Mouse (Mus musculus) lung, embryonic 16.5 days (tissue): ENCODE results near the gene Mapkapk2. TPM values are rescaled to one million over a fixed set of nuclear protein-coding genes. Genes with fewer than 3 reads are reported as not detected.
"Not testable (repeated sequence)": the region's sequence is repeated elsewhere in the genome, so short reads cannot be mapped to it uniquely, and the experiment has no call there.

Experiments
- ATAC-seq: fragments of 200-750 bp; cut with Nextera tagmentation; 2 replicates; pipeline ENCODE4 v1.8.0; 2017; ENCODE audit warnings: low read depth, mild to moderate bottlenecking, moderate library complexity
- H3K27ac ChIP-seq: fragments of 300-500 bp; sonication (generic); 2 replicates; pipeline ENCODE4 v1.5.1; 2014; ENCODE audit warnings: mild to moderate bottlenecking, control low read depth, low read length
- H3K27me3 ChIP-seq: fragments of 300-500 bp; sonication (generic); 2 replicates; pipeline ENCODE4 v1.6.1; 2014; ENCODE audit warnings: low read depth, low read length, mixed read lengths; ENCODE audit not compliant: control insufficient read depth, insufficient read depth
- H3K36me3 ChIP-seq: fragments of 300-500 bp; sonication (generic); 2 replicates; pipeline ENCODE4 v1.6.1; 2014; ENCODE audit warnings: low read length; ENCODE audit not compliant: control insufficient read depth, insufficient read depth
- H3K4me1 ChIP-seq: fragments of 300-500 bp; sonication (generic); replicated peaks from 2 replicates; pipeline ENCODE4 v1.6.1; 2014; ENCODE audit warnings: low read length, mixed read lengths; ENCODE audit not compliant: control insufficient read depth, insufficient read depth
- H3K4me2 ChIP-seq: fragments of 300-500 bp; sonication (generic); 2 replicates; pipeline ENCODE4 v1.6.1; 2014; ENCODE audit warnings: low read depth, low read length, control low read depth
- H3K4me3 ChIP-seq: fragments of 300-500 bp; sonication (generic); 2 replicates; pipeline ENCODE4 v1.5.1; 2014; ENCODE audit warnings: mild to moderate bottlenecking, low read length, control low read depth
- H3K9ac ChIP-seq: fragments of 300-500 bp; sonication (generic); 2 replicates; pipeline ENCODE4 v1.6.1; 2014; ENCODE audit warnings: low read length, control low read depth
- H3K9me3 ChIP-seq: fragments of 300-500 bp; sonication (generic); 2 replicates; pipeline ENCODE4 v1.6.1; 2016; ENCODE audit warnings: low read length; ENCODE audit not compliant: control insufficient read depth
- WGBS: fragments of 180-500 bp; shearing (Covaris S2); extraction: QIAGEN DNeasy Blood & Tissue Kit; methylation state at CpG from one replicate; pipeline ENCODE4 v1.1.7; 2014; 5-methylcytosine and 5-hydroxymethylcytosine counted together
- polyA plus RNA-seq: library from polyadenylated mRNA; unstranded; fragments of >200 nt; fragmentation: Nextera tagmentation; extraction: Ambion mirVana; gene quantifications from 2 replicates; pipeline ENCODE4 v1.2.1, GENCODE M21; 2015

The Mapkapk2 gene
- polyA plus RNA-seq, 1 experiment from 2014 or later = 41.3 TPM

DNA sequence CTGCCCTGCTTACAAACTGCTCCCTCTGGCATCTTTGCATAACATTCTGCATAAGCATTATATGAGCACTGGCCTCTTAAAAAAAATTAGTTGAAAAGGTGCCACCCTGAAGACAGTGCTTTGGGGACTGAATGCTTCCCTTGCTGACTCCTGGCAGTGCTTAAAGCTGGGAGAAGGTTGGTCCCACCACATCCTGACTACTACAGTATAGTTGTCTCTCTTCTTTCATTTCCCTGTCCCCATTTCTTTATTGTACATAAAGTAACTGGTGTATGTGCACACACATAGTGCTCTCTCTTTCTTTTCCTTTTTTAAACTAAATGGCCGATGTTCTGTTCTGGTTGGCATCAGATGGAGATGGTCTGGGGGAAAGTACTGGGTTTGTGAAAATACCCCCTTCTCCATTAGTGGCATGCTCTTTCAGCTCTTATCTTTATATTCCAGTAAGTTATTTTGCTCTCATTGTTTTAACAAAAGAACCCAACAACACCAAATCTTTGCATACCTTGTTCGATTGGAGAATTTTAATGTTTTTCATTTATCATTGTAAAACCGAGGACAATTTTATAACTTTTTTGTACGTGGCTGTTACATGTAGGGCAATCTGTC lies 74.3 kb downstream of the Mapkapk2 start:
- H3K27me3 ChIP-seq, H3K4me3 ChIP-seq, H3K4me1 ChIP-seq, H3K4me2 ChIP-seq, ATAC-seq, H3K27ac ChIP-seq, H3K9ac ChIP-seq, H3K9me3 ChIP-seq, H3K36me3 ChIP-seq: not testable (repeated sequence)
- WGBS = 70% methylated on average over 4 of the region's 4 CpGs

GRCm38 (mm10) chr1:131022591-131023249 lies 74.9 kb downstream of the Mapkapk2 start:
- H3K4me3 ChIP-seq = no peak overlapping the region
- H3K36me3 ChIP-seq = no peaks in the 10 kb centered on the region
- H3K4me2 ChIP-seq = no peak overlapping the region
- H3K27me3 ChIP-seq = no peaks in the 10 kb centered on the region
- no peaks in the 10 kb centered on the region for H3K9me3 ChIP-seq
- no peak overlapping the region for H3K27ac ChIP-seq
- no peak for ATAC-seq
- H3K9ac ChIP-seq = no peak overlapping the region
- H3K4me1 ChIP-seq = no peaks in the 10 kb centered on the region
- 37% methylated on average over 5 of the region's 5 CpGs for WGBS

GRCm38 (mm10) chr1:131021900-131022590 lies 75.6 kb downstream of the Mapkapk2 start:
- no peak for ATAC-seq
- Histone ChIP-seq H3K36me3 (no peaks in the 10 kb centered on the region), H3K9ac (no peak overlapping the region), H3K4me1 (no peaks in the 10 kb centered on the region), H3K4me3 (no peak overlapping the region), H3K27ac (no peak overlapping the region), H3K9me3 (no peaks in the 10 kb centered on the region), H3K27me3 (no peaks in the 10 kb centered on the region), H3K4me2 (no peak overlapping the region)
- 61% methylated on average over 11 of the region's 11 CpGs for WGBS

DNA sequence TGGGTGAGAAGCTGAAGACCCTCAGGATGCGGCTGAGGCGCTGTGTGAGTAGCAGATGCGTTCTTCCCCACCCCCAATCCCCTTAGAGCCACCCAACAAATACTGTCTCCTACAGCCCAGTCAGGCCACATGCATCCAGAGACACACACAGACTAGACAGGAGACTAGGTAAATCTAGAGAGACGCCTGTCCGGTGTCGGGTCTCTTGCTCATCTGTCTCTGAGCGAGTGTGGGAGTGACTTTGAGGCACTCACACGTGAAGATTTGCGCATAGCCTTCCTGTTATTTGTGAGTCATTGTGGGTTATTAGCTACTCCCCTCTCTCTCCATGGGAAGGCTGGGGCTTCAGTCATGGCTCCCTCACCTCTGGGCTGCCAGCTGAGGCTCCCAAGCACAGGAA lies 76.2 kb downstream of the Mapkapk2 start:
- H3K27me3 ChIP-seq = no peaks in the 10 kb centered on the region

GRCm38 (mm10) chr1:131020425-131021310 lies 77.0 kb downstream of the Mapkapk2 start:
- Histone ChIP-seq H3K9me3 (no peaks in the 10 kb centered on the region), H3K4me1 (no peaks in the 10 kb centered on the region), H3K4me3 (no peak overlapping the region), H3K27ac (no peak overlapping the region), H3K36me3 (no peaks in the 10 kb centered on the region), H3K27me3 (no peaks in the 10 kb centered on the region), H3K4me2 (no peak overlapping the region), H3K9ac (no peak overlapping the region)
- 53% methylated on average over 12 of the region's 12 CpGs for whole genome bisulfite sequencing
- ATAC-seq = no peak

More for the DNA sequence above, 76.2 kb downstream of the Mapkapk2 start:
- Histone ChIP-seq H3K4me3 (no peak overlapping the region), H3K9ac (no peak overlapping the region), H3K4me1 (no peaks in the 10 kb centered on the region), H3K27ac (no peak overlapping the region), H3K4me2 (no peak overlapping the region), H3K9me3 (no peaks in the 10 kb centered on the region), H3K36me3 (no peaks in the 10 kb centered on the region)
- ATAC-seq = no peak
- WGBS = 61% methylated on average over 9 of the region's 9 CpGs

- Histone ChIP-seq H3K27me3 (no peaks in the 10 kb centered on the region), H3K4me2 (no peak within 1 kb of the TSS), H3K9me3 (no peaks in the 10 kb centered on the region), H3K4me3 (no peak within 1 kb of the TSS), H3K27ac (no peak within 1 kb of the TSS), H3K9ac (no peak within 1 kb of the TSS), H3K36me3 (no peaks in the 10 kb centered on the region), H3K4me1 (no peaks in the 10 kb centered on the region)
- WGBS = 57% methylated on average over 8 of the region's 8 CpGs
- ATAC-seq = 0 out of 2 replicates have a peak, but pooled peaks have one; percentile 20
Observed at GRCm38 (mm10) chr1:131019492-131020098, 78.0 kb downstream of the Mapkapk2 start, which contains the start of gene Il10. Il10 (plus strand) TSS chr1:131019845.

DNA sequence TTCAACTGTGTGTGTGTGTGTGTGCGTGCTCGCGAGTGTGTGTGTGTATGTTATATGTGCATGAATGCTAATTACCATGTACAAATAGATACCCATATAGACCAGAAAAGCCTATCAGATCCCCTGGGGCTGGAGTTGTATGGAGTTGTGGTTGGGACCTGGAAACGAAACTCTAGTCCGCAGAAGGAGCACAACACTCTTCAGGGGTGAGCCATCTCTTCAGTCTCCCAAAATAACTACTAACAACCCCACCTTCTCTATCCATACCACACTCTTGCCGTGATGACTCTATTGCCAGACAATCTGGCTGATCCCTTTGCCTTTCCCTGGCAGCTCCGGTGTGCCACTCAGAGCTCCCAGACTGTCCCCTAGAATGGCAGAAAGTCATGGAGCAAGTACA lies 81.7 kb downstream of the Mapkapk2 start:
- Histone ChIP-seq H3K27me3 (no peaks in the 10 kb centered on the region), H3K36me3 (no peaks in the 10 kb centered on the region), H3K4me1 (no peaks in the 10 kb centered on the region), H3K9ac (no peak overlapping the region), H3K4me3 (no peak overlapping the region), H3K27ac (no peak overlapping the region), H3K9me3 (no peaks in the 10 kb centered on the region), H3K4me2 (no peak overlapping the region)
- ATAC-seq = no peak
- WGBS = 91% methylated on average over 7 of the region's 7 CpGs

DNA sequence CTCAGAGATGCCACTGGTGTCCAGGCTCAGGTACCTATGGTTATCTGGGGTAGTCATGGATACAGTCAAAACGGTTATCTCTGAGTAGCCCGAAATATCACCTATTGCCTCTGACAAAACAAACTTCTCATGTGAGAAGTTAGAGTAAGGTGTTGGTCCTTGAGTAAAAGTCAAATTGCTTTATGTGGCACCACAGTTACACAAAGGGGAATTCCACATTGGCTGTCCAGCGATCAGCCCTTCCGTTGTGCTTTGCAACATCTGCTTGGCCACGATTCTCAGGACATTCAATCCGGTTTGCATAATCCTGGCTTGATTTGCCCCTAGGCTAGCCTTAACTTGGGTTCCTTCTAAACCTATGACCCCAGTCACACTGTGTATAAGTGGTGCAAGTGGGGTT lies 82.3 kb downstream of the Mapkapk2 start:
- H3K27me3 ChIP-seq = no peaks in the 10 kb centered on the region
- H3K9ac ChIP-seq = no peak overlapping the region
- no peak overlapping the region for H3K27ac ChIP-seq
- no peak overlapping the region for H3K4me3 ChIP-seq
- ATAC-seq = no peak
- no peak overlapping the region for H3K4me2 ChIP-seq
- no peaks in the 10 kb centered on the region for H3K36me3 ChIP-seq
- no peaks in the 10 kb centered on the region for H3K4me1 ChIP-seq
- WGBS = 81% methylated on average over 6 of the region's 6 CpGs
- no peaks in the 10 kb centered on the region for H3K9me3 ChIP-seq
